Comparison of ENCODE assay signal across 8 mouse cellular contexts in genomic region chr15:81008689-81009123, GRCm38 (mm10). TPM values are rescaled to one million over a fixed set of nuclear protein-coding genes. Genes with fewer than 3 reads are reported as not detected.
DNase-seq lines count a peak whose midpoint lies in the region; ATAC-seq and TF ChIP-seq lines count a peak whose summit lies in the region.

No protein-coding gene starts in this region.

- DNase-seq in forebrain, postnatal 0 days, result no peak
- DNase-seq in forebrain, embryonic 10.5 days (ENCODE audit: extremely low spot score, low spot score), result no peak
- DNase-seq in midbrain, embryonic 14.5 days, result peak; percentile 35
- peak; percentile 61 for DNase-seq in embryo, embryonic 10.5 days (ENCODE audit: low spot score)
- DNase-seq in naive thymus-derived CD4-positive, alpha-beta T cell, adult 2 months (ENCODE audit: low read depth), result peak; percentile 53
- no peak for DNase-seq in ovary, postnatal 10 days (ENCODE audit: low spot score)

- H3K4me2 ChIP-seq in forebrain, postnatal 0 days (ENCODE audit: low read depth), result no peak overlapping the region
- H3K4me2 ChIP-seq in midbrain, embryonic 14.5 days (ENCODE audit: low read length), result no peak overlapping the region
- no peak overlapping the region for H3K4me2 ChIP-seq in midbrain, embryonic 15.5 days

- H3K36me3 ChIP-seq in forebrain, postnatal 0 days (ENCODE audit: insufficient read depth), result peaks cover 87% of the 10 kb centered on the region
- peaks cover 67% of the 10 kb centered on the region for H3K36me3 ChIP-seq in forebrain, embryonic 10.5 days (replicated peaks)
- H3K36me3 ChIP-seq in midbrain, embryonic 14.5 days (ENCODE audit: control insufficient read depth, insufficient read depth, low read length), result peaks cover 76% of the 10 kb centered on the region
- peaks cover 34% of the 10 kb centered on the region for H3K36me3 ChIP-seq in midbrain, embryonic 15.5 days (replicated peaks)

- no peaks in the 10 kb centered on the region for H3K9me3 ChIP-seq in forebrain, postnatal 0 days (ENCODE audit: low read length)
- no peaks in the 10 kb centered on the region for H3K9me3 ChIP-seq in forebrain, embryonic 10.5 days
- no peaks in the 10 kb centered on the region for H3K9me3 ChIP-seq in midbrain, embryonic 14.5 days (ENCODE audit: control insufficient read depth, low read length)
- no peaks in the 10 kb centered on the region for H3K9me3 ChIP-seq in midbrain, embryonic 15.5 days

- no peaks in the 10 kb centered on the region for H3K27me3 ChIP-seq in forebrain, postnatal 0 days (ENCODE audit: insufficient read depth, low read length)
- no peaks in the 10 kb centered on the region for H3K27me3 ChIP-seq in forebrain, embryonic 10.5 days (ENCODE audit: poor library complexity, severe bottlenecking)
- no peaks in the 10 kb centered on the region for H3K27me3 ChIP-seq in midbrain, embryonic 14.5 days (ENCODE audit: control insufficient read depth, insufficient read depth, low read length)
- no peaks in the 10 kb centered on the region for H3K27me3 ChIP-seq in midbrain, embryonic 15.5 days (replicated peaks)

- peak; percentile 28; the same call in 1 of the 2 replicates for ATAC-seq in forebrain, postnatal 0 days
- no peak for ATAC-seq in midbrain, embryonic 14.5 days (ENCODE audit: low FRiP score, low TSS enrichment)
- no peak for ATAC-seq in midbrain, embryonic 15.5 days (replicated peaks)
- ATAC-seq in activated CD4-positive, CD25-positive, alpha-beta regulatory T cell, adult 4 months, result no peak

- WGBS in forebrain, postnatal 0 days, result 71% methylated on average over 10 of the region's 10 CpGs
- 69% methylated on average over 10 of the region's 10 CpGs for WGBS in forebrain, embryonic 10.5 days
- 65% methylated on average over 10 of the region's 10 CpGs for WGBS in midbrain, embryonic 14.5 days
- 61% methylated on average over 10 of the region's 10 CpGs for WGBS in midbrain, embryonic 15.5 days

- TF ChIP-seq CTCF in forebrain, postnatal 0 days (IDR thresholded peaks at IDR 0.05; ENCODE audit: low read depth), result peak; percentile 47

- no peak overlapping the region for H3K27ac ChIP-seq in forebrain, postnatal 0 days (ENCODE audit: low read depth, low read length)
- no peak overlapping the region for H3K27ac ChIP-seq in forebrain, embryonic 10.5 days
- no peak overlapping the region for H3K27ac ChIP-seq in midbrain, embryonic 14.5 days (replicated peaks; ENCODE audit: low read depth, low read length)
- no peak overlapping the region for H3K27ac ChIP-seq in midbrain, embryonic 15.5 days

- no peaks in the 10 kb centered on the region for H3K4me1 ChIP-seq in forebrain, postnatal 0 days (ENCODE audit: insufficient read depth)
- no peaks in the 10 kb centered on the region for H3K4me1 ChIP-seq in forebrain, embryonic 10.5 days
- no peaks in the 10 kb centered on the region for H3K4me1 ChIP-seq in midbrain, embryonic 14.5 days (ENCODE audit: control insufficient read depth, insufficient read depth, low read length)
- no peaks in the 10 kb centered on the region for H3K4me1 ChIP-seq in midbrain, embryonic 15.5 days

- H3K4me3 ChIP-seq in forebrain, postnatal 0 days (ENCODE audit: low read depth, low read length), result no peak overlapping the region
- H3K4me3 ChIP-seq in forebrain, embryonic 10.5 days, result no peak overlapping the region
- H3K4me3 ChIP-seq in midbrain, embryonic 14.5 days (replicated peaks; ENCODE audit: low read depth, low read length), result no peak overlapping the region
- H3K4me3 ChIP-seq in midbrain, embryonic 15.5 days, result no peak overlapping the region

- H3K9ac ChIP-seq in forebrain, postnatal 0 days, result no peak overlapping the region
- H3K9ac ChIP-seq in midbrain, embryonic 14.5 days (replicated peaks; ENCODE audit: low read length), result no peak overlapping the region
- H3K9ac ChIP-seq in midbrain, embryonic 15.5 days, result no peak overlapping the region

RNA-seq across cellular contexts. Expression of gene Sgsm3, which starts 31.1 kb away (rescaled TPM):
- 68.7 and 78.9 TPM in 2 replicates for total RNA-seq in forebrain, postnatal 0 days (2014; rRNA removed)
- polyA plus RNA-seq in forebrain, postnatal 0 days (2015; fragmentation: Nextera tagmentation; extraction: Ambion mirVana), result 55.0 and 67.2 TPM in 2 replicates
- polyA plus RNA-seq in forebrain, embryonic 10.5 days (2016; fragmentation: Nextera tagmentation; extraction: Ambion mirVana), result 35.5 and 36.9 TPM in 2 replicates
- polyA plus RNA-seq in midbrain, embryonic 14.5 days (2014; fragmentation: Nextera tagmentation; extraction: Ambion mirVana), result 56.1 and 60.9 TPM in 2 replicates
- polyA plus RNA-seq in midbrain, embryonic 15.5 days (2015; fragmentation: Nextera tagmentation; extraction: Ambion mirVana), result 82.5 and 82.6 TPM in 2 replicates
- polyA plus RNA-seq in activated CD4-positive, CD25-positive, alpha-beta regulatory T cell, adult 4 months (2017; shearing (Covaris generic)), result 1 to 10 TPM; 1.5 to 6.3 TPM

Comparison
In these comparisons a context has a peak if more than half of its experiments do, and no peak if none do; other contexts are left out.
1. DNase-seq: peak in midbrain, embryonic 14.5 days (single experiment), embryo, embryonic 10.5 days (single experiment) and naive thymus-derived CD4-positive, alpha-beta T cell, adult 2 months (single experiment); none in forebrain, postnatal 0 days (single experiment), forebrain, embryonic 10.5 days (single experiment) and ovary, postnatal 10 days (single experiment).